9 mouse cellular contexts compared by ENCODE assay signal in the genomic region with DNA sequence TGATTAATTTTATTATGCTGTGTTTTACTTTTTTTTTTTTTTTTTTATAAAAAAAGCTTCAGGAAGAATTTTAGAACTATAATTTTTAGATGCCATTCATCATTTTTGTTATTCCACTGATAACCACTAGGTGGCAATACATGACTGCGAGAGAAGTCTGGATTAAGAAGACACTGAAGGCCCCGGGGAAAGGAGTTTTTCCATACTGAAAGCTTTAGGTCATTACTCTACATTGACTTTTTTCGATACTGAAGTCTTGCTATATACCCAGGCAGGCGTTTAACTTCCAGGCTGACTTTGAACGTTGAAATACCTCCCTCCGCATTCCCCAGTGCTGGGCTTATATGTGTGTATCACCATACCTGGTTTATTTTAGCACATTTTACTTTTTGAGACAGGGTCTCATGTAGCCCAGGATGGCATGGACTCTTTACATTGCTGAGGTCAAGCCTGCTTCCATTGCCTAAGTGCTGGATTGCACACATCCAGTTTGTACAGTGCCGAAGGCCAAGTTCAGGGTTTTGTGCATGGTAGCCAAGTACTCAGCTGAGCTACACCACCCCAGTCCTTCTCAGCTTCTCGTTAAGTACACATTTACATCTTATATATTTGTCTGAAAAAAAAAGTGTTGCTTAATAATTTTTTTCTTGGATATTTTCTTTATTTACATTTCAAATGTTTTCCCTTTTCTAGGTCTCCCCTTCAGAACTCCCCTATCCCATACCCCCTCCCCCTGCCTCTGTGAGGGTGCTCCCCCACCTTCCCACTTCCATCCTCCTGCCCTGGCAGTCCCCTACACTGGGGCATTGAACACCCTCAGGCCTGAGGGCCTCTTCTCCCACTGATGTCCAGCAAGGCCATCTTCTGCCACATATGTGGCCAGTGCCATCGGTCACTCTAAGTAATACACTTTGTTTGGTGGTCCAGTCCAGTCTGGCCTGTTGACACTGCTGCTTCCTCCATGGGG. TPM values are rescaled to one million over a fixed set of nuclear protein-coding genes. Genes with fewer than 3 reads are reported as not detected.
DNase-seq lines count a peak whose midpoint lies in the region; ATAC-seq lines count a peak whose summit lies in the region.
"Had no signal": no experiment of that assay in that cellular context is flagged by ENCODE, and none has a peak within 500 bp of the region (broad histone marks: within the 10 kb centered on the region; RNA-seq: fewer than 3 reads in every experiment).

No protein-coding gene starts in this region.

- no peaks in the 10 kb centered on the region for H3K27me3 ChIP-seq in forebrain, embryonic 11.5 days (ENCODE audit: control insufficient read depth, insufficient read depth, low read length)
- no peaks in the 10 kb centered on the region for H3K27me3 ChIP-seq in forebrain, embryonic 12.5 days
- no peaks in the 10 kb centered on the region for H3K27me3 ChIP-seq in neural tube, embryonic 14.5 days (ENCODE audit: control insufficient read depth, insufficient read depth, low read length)
- H3K27me3 ChIP-seq in forebrain, embryonic 14.5 days (replicated peaks; ENCODE audit: control insufficient read depth, insufficient read depth, low read length), result no peaks in the 10 kb centered on the region
- H3K27me3 ChIP-seq: neural tube, embryonic 12.5 days had no signal

- H3K27ac ChIP-seq in forebrain, embryonic 11.5 days (ENCODE audit: low read depth, low read length), result no peak overlapping the region
- H3K27ac ChIP-seq in forebrain, embryonic 12.5 days, result no peak overlapping the region
- no peak overlapping the region for H3K27ac ChIP-seq in neural tube, embryonic 14.5 days (ENCODE audit: low read depth, low read length)
- no peak overlapping the region for H3K27ac ChIP-seq in forebrain, embryonic 14.5 days (ENCODE audit: low read depth, low read length)
- H3K27ac ChIP-seq: neural tube, embryonic 12.5 days had no signal

- DNase-seq in forebrain, embryonic 11.5 days (ENCODE audit: low spot score), result peak; percentile 52
- no peak for DNase-seq in neural tube, embryonic 10.5 days (ENCODE audit: extremely low spot score, low spot score)
- DNase-seq in forebrain, embryonic 14.5 days (ENCODE audit: low spot score), result peak; percentile 90
- no peak for DNase-seq in urinary bladder, postnatal 25 days (ENCODE audit: low spot score)
- DNase-seq in gastrocnemius, postnatal 36 days, result no peak

- H3K4me3 ChIP-seq in forebrain, embryonic 11.5 days (ENCODE audit: low read depth, low read length), result no peak overlapping the region
- no peak overlapping the region for H3K4me3 ChIP-seq in forebrain, embryonic 12.5 days (replicated peaks)
- no peak overlapping the region for H3K4me3 ChIP-seq in neural tube, embryonic 14.5 days (ENCODE audit: low read depth, low read length)
- H3K4me3 ChIP-seq in forebrain, embryonic 14.5 days (ENCODE audit: low read depth, low read length), result no peak overlapping the region
- H3K4me3 ChIP-seq: neural tube, embryonic 12.5 days had no signal

- WGBS in forebrain, embryonic 11.5 days, result 55% methylated on average over 9 of the region's 9 CpGs
- WGBS in forebrain, embryonic 12.5 days, result 52% methylated on average over 9 of the region's 9 CpGs
- 54% methylated on average over 9 of the region's 9 CpGs for WGBS in neural tube, embryonic 14.5 days
- 51% methylated on average over 9 of the region's 9 CpGs for WGBS in forebrain, embryonic 14.5 days

- no peak overlapping the region for H3K4me2 ChIP-seq in forebrain, embryonic 11.5 days (ENCODE audit: low read depth, low read length, severe bottlenecking)
- H3K4me2 ChIP-seq in forebrain, embryonic 12.5 days, result no peak overlapping the region
- no peak overlapping the region for H3K4me2 ChIP-seq in neural tube, embryonic 14.5 days (ENCODE audit: low read depth, low read length)
- no peak overlapping the region for H3K4me2 ChIP-seq in forebrain, embryonic 14.5 days (ENCODE audit: low read length)
- H3K4me2 ChIP-seq: neural tube, embryonic 12.5 days had no signal

- H3K36me3 ChIP-seq in forebrain, embryonic 11.5 days (ENCODE audit: control insufficient read depth, insufficient read depth, low read length), result no peaks in the 10 kb centered on the region; the same call in 1 of the 2 replicates
- H3K36me3 ChIP-seq in forebrain, embryonic 12.5 days (replicated peaks), result peaks cover 24% of the 10 kb centered on the region; the same call in 1 of the 2 replicates
- peaks cover 10% of the 10 kb centered on the region; the same call in 1 of the 2 replicates for H3K36me3 ChIP-seq in neural tube, embryonic 14.5 days (ENCODE audit: control insufficient read depth, insufficient read depth, low read length)
- H3K36me3 ChIP-seq in forebrain, embryonic 14.5 days (ENCODE audit: control insufficient read depth, insufficient read depth, low read length), result peaks cover 47% of the 10 kb centered on the region

- no peaks in the 10 kb centered on the region for H3K9me3 ChIP-seq in forebrain, embryonic 11.5 days (ENCODE audit: control insufficient read depth, low read length)
- H3K9me3 ChIP-seq in forebrain, embryonic 12.5 days, result no peaks in the 10 kb centered on the region
- no peaks in the 10 kb centered on the region for H3K9me3 ChIP-seq in neural tube, embryonic 14.5 days (ENCODE audit: control insufficient read depth, low read length)
- no peaks in the 10 kb centered on the region for H3K9me3 ChIP-seq in forebrain, embryonic 14.5 days (replicated peaks; ENCODE audit: control insufficient read depth, low read length)
- H3K9me3 ChIP-seq: neural tube, embryonic 12.5 days had no signal

- H3K4me1 ChIP-seq in forebrain, embryonic 11.5 days (replicated peaks; ENCODE audit: control insufficient read depth, insufficient read depth, low read length), result no peaks in the 10 kb centered on the region
- H3K4me1 ChIP-seq in forebrain, embryonic 12.5 days, result no peaks in the 10 kb centered on the region
- no peaks in the 10 kb centered on the region for H3K4me1 ChIP-seq in neural tube, embryonic 14.5 days (ENCODE audit: control insufficient read depth, insufficient read depth, low read length)
- H3K4me1 ChIP-seq in forebrain, embryonic 14.5 days (ENCODE audit: control insufficient read depth, insufficient read depth, low read length), result no peaks in the 10 kb centered on the region
- H3K4me1 ChIP-seq: neural tube, embryonic 12.5 days had no signal

- intact Hi-C loops in gastrocnemius, postnatal 36 days (cut with DNase I), result loop anchor here (2.0 to 5.0 kb wide), 3 partner anchors 287 to 492 kb away; no protein-coding TSS in a partner anchor

- ATAC-seq in forebrain, embryonic 11.5 days (replicated peaks; ENCODE audit: low FRiP score), result no peak
- ATAC-seq in forebrain, embryonic 12.5 days (ENCODE audit: low FRiP score), result no peak
- ATAC-seq in neural tube, embryonic 14.5 days (ENCODE audit: low read depth), result peak; percentile 41; the same call in 1 of the 2 replicates
- peak; percentile 55; the same call in 1 of the 2 replicates for ATAC-seq in forebrain, embryonic 14.5 days
- ATAC-seq in megakaryocyte, adult 5-6 weeks (ENCODE audit: poor library complexity, severe bottlenecking), result peak; percentile 51

- H3K9ac ChIP-seq in forebrain, embryonic 11.5 days (ENCODE audit: low read length), result no peak overlapping the region
- H3K9ac ChIP-seq in forebrain, embryonic 12.5 days, result no peak overlapping the region
- no peak overlapping the region for H3K9ac ChIP-seq in neural tube, embryonic 14.5 days (replicated peaks; ENCODE audit: low read depth, low read length)
- H3K9ac ChIP-seq in forebrain, embryonic 14.5 days (ENCODE audit: low read length), result no peak overlapping the region
- H3K9ac ChIP-seq: neural tube, embryonic 12.5 days had no signal

RNA-seq across cellular contexts. Expression of gene Mipep, which starts 15.7 kb away (rescaled TPM):
- 26.3 and 27.3 TPM in 2 replicates for polyA plus RNA-seq in forebrain, embryonic 11.5 days (2014; fragmentation: Nextera tagmentation; extraction: Ambion mirVana)
- 22.9 and 23.3 TPM in 2 replicates for polyA plus RNA-seq in forebrain, embryonic 12.5 days (2016; fragmentation: Nextera tagmentation; extraction: Ambion mirVana)
- 19.9 and 20.4 TPM in 2 replicates for polyA plus RNA-seq in neural tube, embryonic 14.5 days (2014; fragmentation: Nextera tagmentation; extraction: Ambion mirVana)
- 22.9 and 24.4 TPM in 2 replicates for polyA plus RNA-seq in forebrain, embryonic 14.5 days (2014; fragmentation: Nextera tagmentation; extraction: Ambion mirVana)
- total RNA-seq in megakaryocyte, adult 5-6 weeks (2015), result 6.1 and 7.5 TPM in 2 replicates
- total RNA-seq in megakaryocyte, adult 5-6 weeks (2017), result 11.4 and 12.0 TPM in 2 replicates
- 10 to 100 TPM; 32.4 to 33.4 TPM for total RNA-seq in gastrocnemius, postnatal 36 days (2021)

RNA-seq across cellular contexts. Expression of gene C1qtnf9, which starts 32.1 kb away (rescaled TPM):
- 0.19 TPM in 1 of 2 replicates, not detected in the other for polyA plus RNA-seq in forebrain, embryonic 11.5 days (2014; fragmentation: Nextera tagmentation; extraction: Ambion mirVana)
- polyA plus RNA-seq in forebrain, embryonic 12.5 days (2016; fragmentation: Nextera tagmentation; extraction: Ambion mirVana), result 0.23 and 0.37 TPM in 2 replicates
- not detected in 2 replicates for polyA plus RNA-seq in neural tube, embryonic 14.5 days (2014; fragmentation: Nextera tagmentation; extraction: Ambion mirVana)
- not detected in 2 replicates for polyA plus RNA-seq in forebrain, embryonic 14.5 days (2014; fragmentation: Nextera tagmentation; extraction: Ambion mirVana)
- not detected in 2 replicates for total RNA-seq in megakaryocyte, adult 5-6 weeks (2015)
- not detected in 2 replicates for total RNA-seq in megakaryocyte, adult 5-6 weeks (2017)
- total RNA-seq in gastrocnemius, postnatal 36 days (2021), result 10 to 100 TPM; 19.4 to 25.8 TPM

Comparison
In these comparisons a context has a peak if more than half of its experiments do, and no peak if none do; other contexts are left out.
1. ATAC-seq: peak in neural tube, embryonic 14.5 days (single experiment), forebrain, embryonic 14.5 days (single experiment) and megakaryocyte, adult 5-6 weeks (single experiment); none in forebrain, embryonic 11.5 days (single experiment) and forebrain, embryonic 12.5 days (single experiment).
2. DNase-seq: peak in forebrain, embryonic 11.5 days (single experiment) and forebrain, embryonic 14.5 days (single experiment); none in neural tube, embryonic 10.5 days (single experiment), urinary bladder, postnatal 25 days (single experiment) and gastrocnemius, postnatal 36 days (0 of 2).